Mouse (Mus musculus) layer of hippocampus, postnatal 10 days (tissue): ENCODE results near the gene Slfn8. TPM values are rescaled to one million over a fixed set of nuclear protein-coding genes. Genes with fewer than 3 reads are reported as not detected.
"Not testable (repeated sequence)": the region's sequence is repeated elsewhere in the genome, so short reads cannot be mapped to it uniquely, and the experiment has no call there.

Experiments used
- DNase-seq, 2 experiments: peaks; one replicate each; pipeline ENCODE4 v3.0.0; 2021; ENCODE audit warnings: low spot score in 2 of 2
- microRNA-seq, 2 experiments: library from miRNA; unstranded; fragments of <30 nt; microRNA quantifications; one replicate each; pipeline ENCODE4 v1.2.0; 2021
- total RNA-seq, 2 experiments: library from RNA; stranded (reverse); gene quantifications; 2 replicates each; pipeline ENCODE4 v1.2.3; 2021

The Slfn8 gene
- total RNA-seq, 2 experiments from 2014 or later: 0.23 to 0.49 TPM

DNA sequence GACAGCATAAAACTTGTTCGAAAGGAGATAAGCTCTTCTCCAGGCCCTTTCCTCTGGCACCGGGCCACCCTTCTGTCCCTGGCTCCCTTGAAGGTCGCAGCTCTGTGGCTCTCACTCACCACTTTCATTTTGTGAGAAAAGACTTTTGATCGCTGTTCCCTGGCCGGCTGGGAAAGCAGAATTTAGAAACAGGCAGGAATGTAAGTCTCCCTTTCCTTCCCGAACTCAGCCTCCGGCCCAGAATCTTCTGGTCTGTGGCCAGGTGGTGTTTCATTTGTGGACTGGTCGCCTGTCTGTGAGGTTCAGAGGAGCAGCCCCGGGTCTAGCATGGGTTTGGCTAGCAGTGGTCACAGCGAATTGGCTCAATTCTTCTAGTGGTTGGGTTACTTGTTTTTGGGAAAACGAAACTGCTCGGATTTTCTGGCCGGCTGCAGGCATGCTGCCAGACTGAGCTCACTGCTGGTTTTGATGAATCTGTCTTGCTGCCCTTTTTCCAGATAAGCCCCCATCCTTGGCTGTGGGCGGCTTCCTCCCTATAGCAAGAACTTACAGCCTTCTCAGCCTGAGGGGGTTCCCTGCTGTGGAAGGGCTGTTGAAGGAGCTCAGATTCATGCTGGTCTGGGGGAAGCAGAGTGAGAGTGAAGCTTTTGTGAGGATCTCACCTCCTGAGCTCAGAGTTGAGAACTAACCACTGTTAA, 29.0 kb downstream of the Slfn8 start, which contains the start of gene Slfn9:
Gene Slfn9 (minus strand): TSS at position 362 of the 698 bp plus-strand sequence.
- peak; percentile 25 to 34 for DNase-seq

DNA sequence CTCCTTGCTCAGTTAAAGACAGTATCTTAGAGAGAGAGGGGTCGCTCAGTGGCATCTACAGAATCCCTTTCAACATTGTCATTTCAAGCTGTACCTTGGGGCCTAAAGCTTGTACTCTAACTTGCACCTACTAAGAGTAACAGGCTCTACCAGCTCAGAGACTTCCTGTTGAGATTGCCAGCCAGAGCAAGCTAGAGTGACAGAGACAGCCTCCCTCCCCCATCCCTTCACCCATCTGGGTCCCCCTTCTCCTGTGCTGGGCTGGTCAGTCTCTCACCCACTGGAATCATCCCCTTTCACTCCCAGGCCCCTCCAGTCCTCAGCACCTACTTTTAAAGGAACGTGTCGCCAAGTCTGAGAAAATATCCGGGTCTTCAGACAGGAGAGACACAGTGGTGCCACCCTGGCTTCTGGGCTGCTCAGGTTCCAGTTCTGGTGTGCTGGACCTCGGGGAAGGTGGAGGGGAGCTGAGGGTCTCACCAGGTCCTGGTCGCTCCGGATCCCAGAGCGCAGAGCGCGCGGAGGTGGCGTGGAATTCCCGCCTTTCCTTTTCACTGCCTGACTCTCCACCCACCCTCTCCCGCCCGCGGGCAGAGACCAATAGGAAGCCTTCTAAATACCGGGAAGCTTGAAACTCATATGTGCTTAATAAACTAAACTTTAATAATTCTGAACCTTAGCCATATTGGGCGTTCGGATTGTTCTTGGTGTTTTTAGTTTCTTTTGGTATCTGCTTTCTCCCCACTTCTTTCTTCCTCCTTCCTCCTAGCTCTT, 29.8 kb downstream of the Slfn8 start:
- not testable (repeated sequence) for DNase-seq

- no peak for DNase-seq
These were observed 31.3 kb downstream of the Slfn8 start for GRCm38 (mm10) chr11:82989357-82989756.

DNA sequence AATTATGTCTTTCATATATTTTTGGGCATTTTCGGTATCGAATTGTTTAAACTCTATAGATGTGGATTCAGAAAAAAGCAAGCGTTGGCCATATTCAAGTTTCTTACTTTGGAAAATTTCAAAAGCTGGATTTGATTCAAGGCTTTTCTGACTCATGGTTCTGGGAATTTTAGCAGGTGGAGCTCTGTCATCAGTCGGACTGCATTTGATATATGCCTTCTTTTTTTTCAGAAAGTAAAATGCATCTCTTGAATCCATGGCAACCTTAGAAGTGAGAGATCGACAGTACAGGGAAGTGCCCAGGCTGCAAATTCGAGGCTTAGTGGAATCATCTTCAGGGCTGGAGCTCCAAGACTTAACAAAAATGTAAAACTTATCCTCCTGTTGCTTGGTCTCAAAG, 33.0 kb downstream of the Slfn8 start:
- no peak for DNase-seq

GRCm38 (mm10) chr11:82983193-82983592, 37.4 kb downstream of the Slfn8 start:
- no peak for DNase-seq

DNA sequence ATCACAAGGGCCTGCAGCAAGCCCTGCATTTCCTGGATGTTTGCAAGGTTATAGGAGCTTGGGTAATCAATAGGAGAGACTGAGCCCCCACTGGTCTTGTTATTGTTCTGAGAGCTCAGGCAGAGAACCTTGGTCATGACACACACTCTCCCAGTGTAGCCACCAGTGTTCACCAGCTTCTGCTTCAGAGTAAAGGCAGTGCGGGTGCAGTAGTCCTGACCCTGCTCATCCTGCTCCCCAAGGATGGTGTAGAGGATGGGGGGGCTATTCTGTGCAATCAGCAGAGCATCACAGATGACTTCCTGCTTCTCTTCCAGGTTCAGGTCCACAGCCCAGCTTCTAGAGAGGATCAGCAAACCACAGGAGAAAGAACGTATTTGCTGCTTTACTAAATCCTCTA, 38.2 kb downstream of the Slfn8 start:
- DNase-seq: not testable (repeated sequence)

DNA sequence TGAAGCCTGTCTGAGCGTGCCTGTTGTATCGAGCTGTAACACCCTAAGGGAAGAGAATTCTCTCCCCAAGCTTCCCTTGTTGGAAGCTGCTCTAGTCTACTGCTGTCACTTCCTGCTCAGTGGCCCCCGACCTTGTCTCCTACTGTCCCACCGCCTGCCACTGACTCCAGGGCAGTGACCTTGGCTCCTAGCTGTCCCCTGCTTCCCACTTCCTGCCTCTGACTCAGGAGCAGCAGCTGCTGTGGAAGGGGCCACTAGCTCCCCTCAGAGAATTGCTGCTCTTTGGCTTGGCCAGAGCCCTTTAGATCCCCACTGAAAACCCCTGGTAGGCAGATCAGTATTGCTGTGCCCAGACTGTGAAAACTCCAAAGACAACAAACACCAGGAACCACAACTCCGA, 46.7 kb downstream of the Slfn8 start:
- no peak for DNase-seq

GRCm38 (mm10) chr11:82971590-82971974, 49.0 kb downstream of the Slfn8 start:
- no peak for DNase-seq

DNA sequence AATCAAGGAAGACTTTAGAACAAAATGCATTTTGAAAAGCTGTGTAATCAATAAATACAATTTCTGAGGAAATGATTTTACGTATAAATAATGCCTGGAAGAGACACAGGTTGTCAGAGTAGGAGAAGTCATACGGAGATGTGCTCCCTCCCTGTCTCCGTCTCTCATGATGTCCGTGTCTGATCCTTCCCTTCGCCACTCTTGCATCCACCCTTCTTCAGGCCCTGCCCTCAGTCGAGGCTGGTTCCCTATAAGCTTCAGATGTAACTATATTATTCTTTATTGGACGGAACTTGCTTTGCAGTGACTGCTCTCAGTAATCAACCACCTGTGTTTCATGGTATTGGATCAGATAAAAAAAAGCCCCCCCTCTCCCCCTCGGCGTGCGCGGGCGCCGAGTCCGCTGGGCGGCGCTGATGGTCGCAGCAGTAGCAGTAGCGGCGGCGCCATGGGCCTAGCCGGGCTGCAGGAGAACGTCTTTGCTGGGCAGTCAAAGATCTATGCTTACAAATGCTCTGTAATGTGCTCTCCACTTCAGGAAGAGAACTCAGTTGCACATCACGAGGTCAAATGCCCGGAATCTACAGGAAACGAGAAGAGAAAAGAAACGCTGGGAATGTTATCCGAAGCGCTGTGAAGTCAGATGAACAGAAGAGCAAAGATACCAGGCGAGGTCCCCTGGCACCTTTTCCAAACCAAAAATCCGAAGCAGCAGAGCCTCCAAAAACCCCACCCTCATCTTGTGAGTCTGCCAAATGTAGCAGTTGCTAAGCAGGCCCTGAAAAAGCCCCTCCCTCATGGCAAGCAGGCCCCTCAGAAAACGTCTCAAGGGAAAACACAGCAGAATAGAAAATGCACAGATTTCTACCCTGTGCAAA, 49.7 kb downstream of the Slfn8 start:
- DNase-seq: peak; percentile 26 to 56

DNA sequence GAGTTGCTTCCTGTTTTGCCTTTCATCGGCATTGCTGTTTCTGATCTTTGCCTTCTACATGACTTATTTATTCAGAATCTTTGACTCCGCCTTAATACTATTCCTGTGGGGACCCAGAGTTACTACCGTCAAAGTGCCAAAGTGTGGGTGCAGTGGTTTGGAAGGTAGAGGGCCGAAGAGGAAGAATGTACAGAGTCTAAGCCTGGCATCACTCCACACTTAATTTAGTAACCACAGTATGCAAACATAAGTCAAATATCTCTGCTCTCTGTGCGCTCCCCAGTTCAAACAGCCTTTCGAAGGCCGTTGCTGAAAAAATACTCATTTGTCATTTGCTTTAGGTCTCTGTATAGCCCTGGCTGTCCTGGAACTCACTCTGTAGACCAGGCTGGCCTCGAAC, 58.4 kb downstream of the Slfn8 start:
- no peak for DNase-seq

GRCm38 (mm10) chr11:82961743-82962142, 58.9 kb downstream of the Slfn8 start:
- no peak for DNase-seq

DNA sequence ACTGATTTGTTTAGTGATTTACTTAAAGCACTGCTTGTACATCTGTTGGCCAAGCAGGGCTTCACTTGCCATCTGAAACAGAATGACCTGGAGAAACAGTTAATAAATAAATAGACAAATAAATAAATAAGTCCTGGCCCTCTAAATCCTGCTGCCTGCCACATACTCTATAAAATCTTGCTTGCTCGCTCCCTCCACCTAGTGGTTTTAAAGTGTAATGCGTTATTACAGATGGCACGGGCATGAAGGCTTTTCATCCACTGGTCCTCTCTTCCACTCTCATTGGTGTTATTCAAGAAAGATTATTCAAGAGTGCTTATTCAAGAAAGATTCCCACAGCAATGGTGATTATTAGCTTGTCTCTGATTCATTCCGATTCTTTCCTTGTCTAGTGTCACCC, 61.0 kb downstream of the Slfn8 start:
- peak; percentile 13 to 32 for DNase-seq

GRCm38 (mm10) chr11:82956925-82957324, 63.7 kb downstream of the Slfn8 start:
- DNase-seq: no peak

GRCm38 (mm10) chr11:82954631-82955030, 66.0 kb downstream of the Slfn8 start:
- no peak for DNase-seq

GRCm38 (mm10) chr11:82952612-82953542, 67.7 kb downstream of the Slfn8 start:
- no peak for DNase-seq

Small RNAs within 50 kb of the gene (microRNA-seq; reads per million reads assigned to microRNA genes)
- gene Gm27598 (0 reads per million in 2 experiments), gene Mir7679 (0 reads per million in 2 experiments)

Other genes with a start within 250 kb of the Slfn8 start
- 10 to 100 TPM; 31.0 to 35.3 TPM for gene Lig3, start 239.7 kb downstream of the Slfn8 start, total RNA-seq
- 1 to 10 TPM; 3.8 to 6.3 TPM for gene Rffl, start 149.6 kb downstream of the Slfn8 start, total RNA-seq
- 1 to 10 TPM; 9.7 TPM for gene Rad51d, start 130.2 kb downstream of the Slfn8 start, total RNA-seq
- not detected for gene Fndc8, start 128.7 kb downstream of the Slfn8 start, total RNA-seq
- 10 to 100 TPM; 29.2 to 40.7 TPM for gene Nle1, start 112.4 kb downstream of the Slfn8 start, total RNA-seq
- 1 to 10 TPM; 4.4 to 4.9 TPM for gene Unc45b, start 110.3 kb downstream of the Slfn8 start, total RNA-seq
- gene Slfn5, start 69.5 kb downstream of the Slfn8 start, total RNA-seq: 1 to 10 TPM; 4.0 to 4.3 TPM
- gene Slfn9, start 29.0 kb downstream of the Slfn8 start, total RNA-seq: under 1 TPM; 0.91 to 0.98 TPM
- under 1 TPM; 0.27 to 0.64 TPM for gene Slfn2, start 44.3 kb upstream of the Slfn8 start, total RNA-seq
- gene Slfn1, start 96.0 kb upstream of the Slfn8 start, total RNA-seq: not detected
- gene Slfn4, start 154.4 kb upstream of the Slfn8 start, total RNA-seq: under 1 TPM; 0.22 to 0.23 TPM
- under 1 TPM; 0.21 to 0.40 TPM for gene Slfn3, start 170.5 kb upstream of the Slfn8 start, total RNA-seq